Mouse (Mus musculus) spleen, embryonic (tissue): ENCODE data around the gene 1700025G04Rik.
"Not testable (repeated sequence)": the region's sequence is repeated elsewhere in the genome, so short reads cannot be mapped to it uniquely, and the experiment has no call there.

Experiments used
- CTCF ChIA-PET: fragments of 350-600 bp; sonication (Branson Sonifier 250); formaldehyde crosslinking; loops from one replicate; lab custom pipeline; 2022; lab: Charles Lee

The 1700025G04Rik gene

DNA sequence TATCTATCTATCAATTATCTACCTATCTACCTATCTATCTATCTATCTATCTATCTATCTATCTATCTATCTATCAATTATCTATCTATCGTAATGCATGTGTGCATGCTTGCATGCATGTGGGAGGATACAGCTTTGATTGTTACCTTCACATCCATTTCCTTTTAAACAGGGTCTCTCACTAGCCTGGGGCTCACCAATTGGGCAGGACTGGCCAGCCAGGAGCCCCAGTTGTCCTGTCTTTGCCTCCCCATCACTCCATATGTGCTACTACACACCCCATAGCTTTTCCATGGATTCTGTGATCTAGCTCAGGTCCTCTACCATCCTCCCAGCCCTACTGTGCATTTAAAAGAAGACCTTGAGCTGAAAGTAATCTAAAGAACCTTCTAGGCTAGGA lies 231.5 kb downstream of the 1700025G04Rik start:
- CTCF ChIA-PET, result no interaction called here

GRCm38 (mm10) chr1:151855561-151855960 lies 234.4 kb downstream of the 1700025G04Rik start:
- CTCF ChIA-PET, result no interaction called here

- CTCF ChIA-PET, result interaction anchor here (0.6 kb wide), 1 partner anchor 34 kb away, joined by 4 read pairs; no protein-coding TSS in a partner anchor
These were observed 237.9 kb downstream of the 1700025G04Rik start for GRCm38 (mm10) chr1:151851976-151852375.

GRCm38 (mm10) chr1:151851051-151851848 lies 238.7 kb downstream of the 1700025G04Rik start:
- CTCF ChIA-PET, result interaction anchor here (0.6 kb wide), 1 partner anchor 33 kb away, joined by 4 read pairs; no protein-coding TSS in a partner anchor

DNA sequence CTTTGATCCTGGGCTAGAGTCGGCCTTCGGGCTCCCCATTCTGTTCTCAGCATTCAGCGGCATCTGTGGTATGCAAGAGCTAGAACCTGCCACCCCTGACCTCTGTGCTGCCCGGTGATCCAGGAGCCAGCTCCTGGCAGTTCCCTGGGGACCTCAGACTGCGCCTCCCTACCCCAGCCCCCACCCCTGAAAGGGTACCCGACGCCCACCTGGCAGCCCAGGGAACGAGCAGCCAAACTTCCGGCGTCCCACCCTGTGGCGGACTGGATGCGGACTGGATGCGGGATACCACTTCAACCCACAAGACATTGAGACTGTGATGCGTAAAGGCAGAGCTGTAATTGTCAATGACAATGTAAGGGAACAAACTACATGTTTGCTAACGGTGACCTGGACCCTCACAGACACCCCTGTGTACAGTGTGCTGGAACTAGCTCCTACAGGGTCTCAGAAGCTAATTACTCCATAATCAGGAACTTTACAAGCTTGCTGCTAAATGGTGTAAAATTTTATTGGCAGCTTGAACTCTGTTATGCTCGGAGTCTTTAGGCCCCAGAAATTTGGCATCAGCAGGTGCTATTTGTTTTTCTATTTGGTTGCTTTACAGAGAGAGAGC lies 239.8 kb downstream of the 1700025G04Rik start:
- CTCF ChIA-PET, result no interaction called here

GRCm38 (mm10) chr1:151848286-151848685 lies 241.6 kb downstream of the 1700025G04Rik start:
- CTCF ChIA-PET, result no interaction called here

DNA sequence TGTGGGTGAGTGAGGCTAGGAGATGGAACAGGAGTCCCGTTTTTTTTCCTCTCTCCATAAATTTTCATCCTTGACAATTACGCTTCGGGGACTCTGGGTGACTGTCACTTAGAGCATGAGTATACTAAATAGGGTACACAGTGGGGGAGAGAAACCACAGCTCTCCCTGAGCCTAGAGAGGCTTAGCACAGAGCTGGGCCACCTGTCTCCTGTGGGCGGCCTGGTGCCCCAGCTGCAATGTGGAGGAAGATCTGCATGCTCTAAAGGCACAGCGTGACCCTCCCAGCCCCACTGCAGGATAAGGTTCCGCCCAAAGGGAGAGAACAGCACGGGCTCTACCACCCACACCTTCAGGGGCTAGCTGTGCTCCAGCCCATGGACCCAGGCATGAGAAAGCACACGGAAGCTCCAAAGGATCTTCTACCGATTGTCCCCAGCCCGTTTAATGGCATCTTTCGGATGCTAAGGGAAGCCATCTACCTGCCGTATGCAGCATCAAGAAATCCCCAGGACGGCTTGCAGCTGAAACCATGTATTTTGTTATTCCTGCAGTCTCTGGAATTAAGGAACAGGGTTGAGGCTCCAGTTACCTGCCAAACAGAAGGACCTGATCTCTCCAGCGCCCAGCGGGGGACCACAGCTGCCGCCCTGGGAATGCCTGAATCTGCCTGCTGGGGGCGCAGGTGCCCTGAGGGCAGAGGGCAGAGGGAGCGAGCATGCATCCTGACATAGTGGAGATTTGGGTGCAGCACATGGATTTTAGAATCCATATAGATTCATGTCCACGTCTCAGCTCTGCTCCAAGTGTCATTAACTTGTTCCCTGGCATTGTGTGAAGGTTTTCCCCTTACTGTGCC lies 243.8 kb downstream of the 1700025G04Rik start:
- CTCF ChIA-PET, result no interaction called here

- CTCF ChIA-PET, result no interaction called here
These were observed 244.6 kb downstream of the 1700025G04Rik start for GRCm38 (mm10) chr1:151845252-151845832.

DNA sequence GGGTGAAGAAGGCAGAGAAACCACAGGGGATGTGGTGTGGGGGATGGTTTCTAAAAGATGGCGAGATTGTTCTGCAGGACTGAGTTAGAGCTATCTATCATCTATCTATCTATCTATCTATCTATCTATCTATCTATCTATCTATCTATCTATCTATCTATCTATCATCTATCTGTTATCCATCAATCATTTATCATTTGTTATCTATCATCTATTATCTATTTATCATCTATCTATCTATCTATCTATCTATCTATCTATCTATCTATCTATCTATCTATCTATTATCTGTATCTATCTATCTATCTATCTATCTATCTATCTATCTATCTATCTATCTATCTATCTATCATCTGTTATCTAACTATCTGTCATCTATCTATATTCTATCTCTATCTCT lies 249.6 kb downstream of the 1700025G04Rik start:
- CTCF ChIA-PET, result not testable (repeated sequence)

DNA sequence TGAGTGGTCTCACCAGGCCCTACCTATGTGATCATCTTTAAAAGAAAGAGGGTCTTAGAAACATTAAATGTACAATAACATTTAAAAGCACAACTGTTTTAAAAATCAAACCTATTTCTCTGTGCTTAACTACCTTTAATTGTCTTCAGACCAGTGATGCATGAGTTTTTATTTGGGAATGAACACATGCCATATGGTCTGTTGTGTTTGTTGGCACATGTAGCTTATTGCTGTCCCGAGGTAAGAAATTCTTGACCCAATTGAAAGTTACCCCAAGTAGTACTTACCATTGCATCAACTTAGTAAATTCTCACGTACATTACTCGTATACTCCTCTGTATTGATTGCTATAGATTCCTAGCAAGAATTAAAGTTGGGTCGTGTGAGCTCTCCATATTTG lies 254.7 kb downstream of the 1700025G04Rik start:
- CTCF ChIA-PET, result no interaction called here

GRCm38 (mm10) chr1:151831791-151832190 lies 258.1 kb downstream of the 1700025G04Rik start:
- CTCF ChIA-PET, result no interaction called here

- CTCF ChIA-PET, result no interaction called here
These were observed 264.9 kb downstream of the 1700025G04Rik start for GRCm38 (mm10) chr1:151825065-151825464.

DNA sequence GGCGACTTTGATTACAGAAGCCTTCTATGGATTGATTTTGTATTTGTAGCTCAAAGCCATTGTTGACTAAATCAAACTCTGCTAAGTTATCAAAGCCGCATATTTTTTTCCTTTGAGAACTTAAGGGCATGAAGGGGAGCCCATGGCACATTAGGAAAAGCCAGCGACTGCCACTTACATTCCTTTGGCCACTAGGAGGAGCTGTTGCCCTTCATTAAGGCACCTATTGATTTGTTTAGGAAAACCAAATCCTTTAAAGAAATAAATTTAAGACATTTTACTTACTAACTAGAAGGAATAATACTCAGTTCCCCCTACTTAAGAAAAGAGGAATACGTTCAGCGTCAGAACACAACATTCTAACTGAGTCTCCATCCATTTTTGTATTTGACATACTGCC lies 269.5 kb downstream of the 1700025G04Rik start:
- CTCF ChIA-PET, result no interaction called here

DNA sequence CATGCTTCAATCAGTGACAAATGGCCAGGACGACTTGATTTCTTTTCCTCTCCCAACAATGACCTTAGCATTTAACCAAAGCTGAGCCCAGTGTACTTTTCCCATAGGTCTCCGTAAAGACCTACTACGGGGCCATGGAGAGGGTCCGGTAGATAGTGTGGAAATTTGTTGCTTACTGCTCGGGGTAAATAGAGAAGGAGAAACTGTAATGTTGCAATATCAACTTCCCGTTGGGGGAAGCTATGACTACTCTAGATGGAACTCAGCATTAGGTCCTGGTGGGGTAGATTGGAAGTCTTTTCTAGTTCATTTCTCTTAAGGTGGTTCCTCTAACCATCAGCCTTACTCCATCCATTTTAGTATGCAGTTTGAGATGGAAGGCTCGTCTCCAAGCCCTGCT lies 270.7 kb downstream of the 1700025G04Rik start:
- CTCF ChIA-PET, result interaction anchor here (0.9 kb wide), 1 partner anchor 11 kb away, joined by 8 read pairs; no protein-coding TSS in a partner anchor

DNA sequence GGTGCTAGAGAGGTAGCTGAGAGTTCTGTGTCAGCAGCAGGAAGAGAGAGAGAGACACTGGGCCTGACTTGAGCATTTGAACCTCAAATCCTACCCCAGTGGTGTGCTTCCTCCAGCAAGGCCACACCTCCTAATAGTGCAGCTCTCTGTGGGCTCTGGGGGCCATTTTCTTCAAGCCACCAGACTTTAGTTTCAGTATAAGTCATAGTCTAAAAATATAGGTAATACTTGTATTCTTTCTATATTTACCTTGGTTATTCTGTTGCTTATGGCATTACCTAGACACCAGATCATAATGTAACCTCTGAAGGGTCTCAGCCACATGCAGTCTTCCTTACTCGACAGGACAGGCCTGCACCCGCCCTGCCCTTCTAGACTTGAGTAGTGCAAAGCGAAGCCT lies 273.9 kb downstream of the 1700025G04Rik start:
- CTCF ChIA-PET, result no interaction called here

DNA sequence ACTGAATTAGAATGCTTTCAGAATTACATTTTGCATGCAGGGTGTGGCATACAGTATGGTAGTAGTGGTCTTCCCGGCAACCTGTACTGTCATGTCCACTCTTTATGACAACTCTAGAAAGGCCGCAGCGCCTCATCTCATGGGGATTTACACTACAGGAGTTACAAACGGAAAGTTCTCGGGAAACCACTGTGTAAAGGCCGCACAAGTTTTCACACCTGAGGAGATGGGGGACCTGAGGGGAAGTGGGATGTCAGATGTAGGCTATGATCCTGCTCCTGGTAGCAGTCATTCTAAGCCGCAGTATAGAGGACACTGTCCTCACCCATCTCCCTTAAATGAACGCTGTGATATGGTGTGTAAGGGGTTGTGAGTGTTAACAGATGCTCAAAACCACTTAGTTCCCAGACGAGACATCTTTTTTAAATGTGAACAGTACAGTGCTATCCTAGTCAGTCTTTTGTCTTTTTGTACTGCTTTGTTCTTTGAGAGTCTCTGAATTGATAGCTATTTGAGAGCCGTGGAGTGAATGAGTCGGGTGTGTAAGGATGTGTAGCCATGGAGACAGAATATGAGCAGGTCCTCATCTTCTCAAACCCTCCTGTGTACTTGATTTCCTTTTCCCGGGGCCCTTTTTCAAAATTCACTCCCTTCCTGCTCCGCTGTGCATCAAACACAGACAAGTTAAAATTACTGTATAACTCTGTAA lies 277.8 kb downstream of the 1700025G04Rik start:
- CTCF ChIA-PET, result no interaction called here

DNA sequence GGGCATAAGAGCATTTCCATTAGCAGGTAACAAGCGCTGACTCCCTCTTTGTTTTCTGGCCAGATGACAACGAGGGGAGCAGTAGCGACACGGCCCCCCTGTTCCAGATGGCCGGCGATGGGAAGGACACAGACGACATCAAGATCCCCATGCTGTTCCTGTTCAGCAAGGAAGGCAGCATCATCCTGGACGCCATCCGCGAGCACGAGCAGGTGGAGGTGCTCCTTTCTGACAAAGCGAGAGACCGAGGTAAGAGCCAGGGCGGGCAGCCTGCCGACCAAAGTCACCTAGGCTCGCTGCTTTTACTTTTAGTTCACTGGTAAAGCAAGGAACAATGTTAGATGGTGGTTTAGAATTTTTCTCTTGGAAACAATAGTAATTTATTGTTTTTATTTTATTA lies 278.5 kb downstream of the 1700025G04Rik start:
- CTCF ChIA-PET, result no interaction called here

- CTCF ChIA-PET, result no interaction called here
These were observed 279.1 kb downstream of the 1700025G04Rik start for GRCm38 (mm10) chr1:151810628-151811421.

GRCm38 (mm10) chr1:151807286-151807685 lies 282.6 kb downstream of the 1700025G04Rik start:
- CTCF ChIA-PET, result interaction anchor here (1.1 kb wide), 1 partner anchor 12 kb away, joined by 8 read pairs; no protein-coding TSS in a partner anchor

DNA sequence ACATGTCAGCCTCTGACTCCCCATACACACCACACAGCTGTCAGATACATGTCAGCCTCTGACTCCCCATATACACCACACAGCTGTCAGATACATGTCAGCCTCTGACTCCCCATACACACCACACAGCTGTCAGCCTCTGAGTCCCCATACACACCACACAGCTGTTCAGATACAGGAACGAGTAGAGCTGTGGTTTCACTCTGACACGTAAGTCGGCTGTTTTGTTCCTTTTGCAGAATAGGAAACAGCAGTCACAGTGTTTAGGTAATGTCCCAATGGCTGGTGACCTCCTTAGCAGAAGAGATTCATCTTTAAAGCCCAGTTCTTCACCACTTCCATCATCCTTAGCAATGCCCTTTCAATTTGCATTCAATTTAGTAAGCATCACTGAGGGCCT lies 287.1 kb downstream of the 1700025G04Rik start:
- CTCF ChIA-PET, result not testable (repeated sequence)
